Mouse (Mus musculus) embryo, embryonic 9.5 days (tissue): ENCODE measurements around the gene Gm6482.
A peak's percentile ranks its signal among the peaks of the same experiment; 100 is the strongest.
"Not testable (repeated sequence)": the region's sequence is repeated elsewhere in the genome, so short reads cannot be mapped to it uniquely, and the experiment has no call there.

ENCODE experiments used
- DNase-seq: peaks from one replicate; pipeline ENCODE4 v3.0.0-alpha.2; 2017; ENCODE audit errors: extremely low spot score

The Gm6482 gene

DNA sequence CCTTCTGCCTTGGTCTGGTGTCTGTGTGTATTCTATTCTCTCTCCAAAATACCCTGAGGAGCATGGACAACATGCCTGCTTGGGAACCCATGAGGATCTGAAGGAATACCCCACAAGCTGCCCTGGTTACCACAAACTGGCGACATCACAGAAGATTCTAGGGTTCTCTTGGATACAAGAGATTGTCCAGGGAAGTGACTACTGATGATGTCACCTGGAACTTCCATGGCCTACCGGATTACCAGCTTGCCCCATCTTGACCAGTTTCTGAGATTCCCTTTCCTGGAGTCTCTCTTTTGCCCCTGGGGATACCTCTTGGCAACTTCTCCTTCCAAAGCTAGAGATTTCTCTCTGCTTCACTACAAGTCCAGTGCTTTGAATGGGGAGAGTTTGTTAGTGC, at the start of gene Gm6482:
Gene Gm6482 (minus strand): TSS at position 101 of the 400 bp plus-strand sequence.
- DNase-seq, result not testable (repeated sequence)

DNA sequence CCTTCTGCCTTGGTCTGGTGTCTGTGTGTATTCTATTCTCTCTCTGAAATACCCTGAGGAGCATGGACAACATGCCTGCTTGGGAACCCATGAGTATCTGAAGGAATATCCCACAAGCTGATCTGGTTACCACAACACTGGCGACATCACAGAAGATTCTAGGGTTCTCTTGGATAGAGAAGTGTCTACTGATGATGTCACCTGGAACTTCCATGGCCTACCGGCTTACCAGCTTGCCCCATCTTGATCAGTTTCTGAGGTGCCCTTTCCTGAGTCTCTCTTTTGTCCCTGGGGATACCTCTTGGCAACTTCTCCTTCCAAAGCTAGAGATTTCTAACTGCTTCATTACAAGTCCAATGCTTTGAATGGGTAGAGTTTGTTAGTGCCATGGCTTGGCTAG, 45.3 kb upstream of the Gm6482 start, which contains the start of gene Gm7954:
Gene Gm7954 (minus strand): TSS at position 101 of the 400 bp plus-strand sequence.
- not testable (repeated sequence) for DNase-seq

DNA sequence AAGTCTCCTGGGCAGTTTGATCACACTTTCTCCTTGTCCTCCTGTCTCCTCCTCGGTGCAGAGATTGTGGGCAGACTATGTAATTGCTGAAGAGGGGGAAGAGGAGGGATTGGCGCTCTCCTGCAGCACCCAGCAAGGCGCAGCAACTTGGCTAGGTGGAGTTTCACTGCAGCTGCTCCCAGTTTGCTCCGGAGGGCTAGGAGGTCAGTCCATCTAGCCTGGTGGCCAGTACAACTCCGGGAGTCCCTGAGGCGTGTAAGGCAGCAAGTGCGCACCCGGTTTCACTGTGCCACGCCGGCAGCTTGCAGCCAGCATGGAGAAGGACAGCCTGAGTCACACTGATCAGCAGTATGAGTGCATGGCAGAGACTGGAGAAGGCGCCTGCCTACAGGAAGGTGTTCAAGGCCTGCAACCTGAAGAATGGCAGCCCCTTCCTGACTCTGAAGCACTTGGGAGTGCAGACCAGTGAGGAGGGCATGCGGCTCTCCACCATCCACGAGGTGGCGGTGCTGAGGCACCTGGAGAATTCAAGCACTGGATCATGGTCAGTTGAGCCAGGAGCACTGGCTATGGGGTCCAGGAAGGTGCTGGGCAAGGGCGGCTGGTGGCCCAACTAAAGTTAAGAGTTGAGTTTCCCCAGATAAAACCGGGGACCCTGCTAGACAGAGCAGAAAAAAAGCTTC, 17.5 kb upstream of the Gm6482 start:
- DNase-seq, result peak; percentile 20

DNA sequence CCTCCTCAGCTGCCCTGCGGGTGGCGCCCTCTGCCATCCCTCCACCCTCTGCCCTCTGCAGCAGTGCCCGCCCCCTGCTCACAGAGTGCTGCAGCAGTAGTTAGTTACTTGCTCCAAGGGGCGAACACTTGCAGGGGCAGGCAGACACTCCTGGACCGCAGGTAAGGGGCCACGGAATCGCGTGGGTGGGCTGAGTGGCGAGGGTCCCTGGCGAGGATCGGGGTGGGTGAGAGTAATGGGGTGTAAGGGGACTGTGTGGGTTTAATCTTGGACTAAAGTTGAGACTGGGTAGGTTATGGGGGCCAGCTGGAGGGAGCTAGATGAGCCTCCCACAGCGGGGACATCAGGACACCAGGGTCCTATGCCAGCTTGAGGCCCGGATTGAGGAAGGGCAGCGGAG, 16.6 kb upstream of the Gm6482 start:
- DNase-seq, result peak; percentile 2

DNA sequence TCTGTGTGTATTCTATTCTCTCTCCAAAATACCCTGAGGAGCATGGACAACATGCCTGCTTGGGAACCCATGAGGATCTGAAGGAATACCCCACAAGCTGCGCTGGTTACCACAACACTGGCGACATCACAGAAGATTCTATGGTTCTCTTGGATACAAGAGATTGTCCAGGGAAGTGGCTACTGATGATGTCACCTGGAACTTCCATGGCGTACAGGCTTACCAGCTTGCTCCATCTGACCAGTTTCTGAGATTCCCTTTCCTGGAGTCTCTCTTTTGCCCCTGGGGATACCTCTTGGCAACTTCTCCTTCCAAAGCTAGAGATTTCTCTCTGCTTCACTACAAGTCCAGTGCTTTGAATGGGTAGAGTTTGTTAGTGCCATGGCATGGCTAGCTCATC, 21.8 kb downstream of the Gm6482 start, which contains the start of gene Gm7945:
Gene Gm7945 (minus strand): TSS at position 101 of the 400 bp plus-strand sequence.
- DNase-seq, result not testable (repeated sequence)
